Mouse (Mus musculus): Measurements from ENCODE around the gene Prss43. TPM values are rescaled to one million over a fixed set of nuclear protein-coding genes. Genes with fewer than 3 reads are reported as not detected.
"Not testable (repeated sequence)": the region's sequence is repeated elsewhere in the genome, so short reads cannot be mapped to it uniquely, and the experiment has no call there.

Prss43 gene
- polyA plus RNA-seq, 1 experiment from 2014 or later: not detected

GRCm38 (mm10) chr9:110803294-110803693 is 23.2 kb upstream of the Prss43 start:
- Histone ChIP-seq H3K9me3 (replicated peaks) (no peaks in the 10 kb centered on the region), H3K27ac (no peak overlapping the region), H3K9ac (no peak overlapping the region), H3K27me3 (no peaks in the 10 kb centered on the region), H3K4me1 (no peaks in the 10 kb centered on the region), H3K36me3 (no peaks in the 10 kb centered on the region), H3K4me2 (replicated peaks) (no peak overlapping the region), H3K4me3 (no peak overlapping the region)
- ATAC-seq (ENCODE audit: low FRiP score): no peak
- 71% methylated on average over 4 of the region's 4 CpGs for WGBS

DNA sequence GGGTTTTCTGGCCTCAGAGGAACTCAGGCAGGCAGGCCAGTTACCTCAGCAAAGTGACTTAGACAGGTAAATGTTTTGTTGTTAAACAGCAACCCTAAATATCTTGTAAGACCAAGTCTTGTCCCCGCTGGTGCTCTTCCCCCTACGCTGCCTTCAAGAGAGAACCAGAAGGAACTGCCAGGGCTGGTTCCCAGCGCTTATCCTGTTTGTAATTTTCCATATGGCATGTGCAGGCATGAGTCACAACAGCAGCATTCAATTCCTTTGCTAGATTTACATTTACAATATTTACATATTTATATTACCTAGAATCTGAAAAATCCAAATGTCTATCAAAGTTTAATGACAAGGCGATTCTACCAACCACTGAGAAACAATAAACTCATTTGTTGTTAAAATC is 16.4 kb upstream of the Prss43 start:
- Histone ChIP-seq H3K9me3 (replicated peaks) (no peaks in the 10 kb centered on the region), H3K36me3 (no peaks in the 10 kb centered on the region), H3K4me1 (no peaks in the 10 kb centered on the region), H3K27ac (no peak overlapping the region), H3K4me3 (no peak overlapping the region), H3K4me2 (replicated peaks) (no peak overlapping the region), H3K9ac (no peak overlapping the region), H3K27me3 (no peaks in the 10 kb centered on the region)
- no peak for ATAC-seq (ENCODE audit: low FRiP score)
- WGBS: 91% methylated on average over 4 of the region's 4 CpGs

DNA sequence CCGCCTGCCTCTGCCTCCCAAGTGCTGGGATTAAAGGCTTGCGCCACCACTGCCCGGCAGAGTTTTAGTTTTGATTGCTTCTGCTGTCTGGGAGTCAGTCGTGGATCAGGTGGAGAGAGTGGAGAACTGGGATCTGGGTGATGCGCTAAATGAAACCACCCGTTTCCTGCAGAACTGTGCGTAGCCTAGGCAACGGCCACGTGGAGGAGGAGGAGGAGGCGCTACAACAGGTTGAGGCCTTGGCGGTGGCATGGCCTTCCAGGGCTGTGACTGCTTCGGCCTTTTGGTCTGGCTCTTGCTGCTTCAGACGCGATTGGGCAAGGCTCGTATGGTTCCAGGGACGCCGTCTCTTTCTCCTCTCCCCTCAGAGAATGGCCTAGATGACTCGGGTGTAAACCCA is 12.7 kb upstream of the Prss43 start, which contains the start of gene Prss44:
Gene Prss44 (plus strand): TSS at position 206 of the 400 bp plus-strand sequence.
- Histone ChIP-seq H3K9ac (no peak within 1 kb of the TSS), H3K9me3 (replicated peaks) (no peaks in the 10 kb centered on the region), H3K27ac (no peak within 1 kb of the TSS), H3K4me2 (replicated peaks) (no peak within 1 kb of the TSS), H3K27me3 (no peaks in the 10 kb centered on the region), H3K4me3 (no peak within 1 kb of the TSS), H3K36me3 (no peaks in the 10 kb centered on the region), H3K4me1 (no peaks in the 10 kb centered on the region)
- WGBS: 55% methylated on average over 18 of the region's 18 CpGs
- no peak for ATAC-seq (ENCODE audit: low FRiP score)

DNA sequence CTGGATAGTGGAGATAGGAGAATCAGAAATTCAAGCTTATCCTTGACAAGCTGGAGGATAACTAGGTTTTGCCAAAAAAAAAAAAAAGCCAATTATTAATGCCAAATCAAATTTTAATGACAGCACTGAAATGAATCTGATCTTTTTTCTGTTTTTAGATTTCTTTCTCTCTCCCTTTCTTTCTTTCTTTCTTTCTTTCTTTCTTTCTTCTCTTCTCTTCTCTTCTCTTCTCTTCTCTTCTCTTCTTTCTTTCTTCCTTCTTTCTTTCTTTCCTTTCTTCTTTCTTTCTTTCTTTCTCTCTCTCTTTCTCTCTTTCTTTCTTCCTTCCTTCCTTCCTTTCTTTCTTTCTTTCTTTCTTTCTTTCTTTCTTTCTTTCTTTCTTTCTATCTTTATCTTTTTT is 5.9 kb upstream of the Prss43 start:
- H3K36me3 ChIP-seq; H3K4me2 ChIP-seq (replicated peaks); H3K9me3 ChIP-seq (replicated peaks); H3K9ac ChIP-seq; ATAC-seq (ENCODE audit: low FRiP score); H3K4me3 ChIP-seq; H3K27me3 ChIP-seq; H3K4me1 ChIP-seq; H3K27ac ChIP-seq: not testable (repeated sequence)

GRCm38 (mm10) chr9:110821436-110821835 is 5.1 kb upstream of the Prss43 start:
- Histone ChIP-seq H3K4me3 (no peak overlapping the region), H3K27ac (no peak overlapping the region), H3K4me1 (no peaks in the 10 kb centered on the region), H3K27me3 (no peaks in the 10 kb centered on the region), H3K9ac (no peak overlapping the region), H3K4me2 (replicated peaks) (no peak overlapping the region), H3K36me3 (no peaks in the 10 kb centered on the region), H3K9me3 (replicated peaks) (no peaks in the 10 kb centered on the region)
- WGBS: 85% methylated on average over 7 of the region's 7 CpGs
- no peak for ATAC-seq (ENCODE audit: low FRiP score)

GRCm38 (mm10) chr9:110825426-110825825 is 1.1 kb upstream of the Prss43 start:
- Histone ChIP-seq H3K27me3 (no peaks in the 10 kb centered on the region), H3K9ac (no peak overlapping the region), H3K9me3 (replicated peaks) (no peaks in the 10 kb centered on the region), H3K36me3 (no peaks in the 10 kb centered on the region), H3K4me1 (no peaks in the 10 kb centered on the region), H3K4me3 (no peak overlapping the region), H3K4me2 (replicated peaks) (no peak overlapping the region), H3K27ac (no peak overlapping the region)
- no peak for ATAC-seq (ENCODE audit: low FRiP score)
- 83% methylated on average over 4 of the region's 4 CpGs for WGBS

- WGBS: 73% methylated on average over 7 of the region's 7 CpGs
- ATAC-seq (ENCODE audit: low FRiP score): no peak
- no peak overlapping the region for H3K9ac ChIP-seq
Observed at GRCm38 (mm10) chr9:110825832-110826231, 658 bp upstream of the Prss43 start.

DNA sequence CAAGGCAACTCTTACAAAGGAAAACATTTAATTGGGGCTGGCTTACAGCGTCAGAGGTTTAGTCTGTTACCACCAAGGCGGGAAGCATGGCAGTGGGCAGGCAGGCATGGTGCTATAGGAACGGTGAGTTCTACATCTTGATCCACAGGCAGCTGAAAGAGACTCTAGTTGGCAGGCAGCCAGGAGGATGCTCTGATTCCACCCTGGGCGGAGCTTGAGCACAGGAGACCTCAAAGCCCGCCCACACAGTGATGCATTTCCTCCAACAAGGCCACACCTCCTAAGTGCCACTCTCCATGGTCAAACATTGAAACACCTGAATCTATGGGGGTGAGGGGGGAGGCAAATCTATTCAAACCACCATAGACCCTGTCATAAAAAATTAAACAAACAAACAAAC is 6.5 kb downstream of the Prss43 start:
- H3K4me2 ChIP-seq (replicated peaks): no peak overlapping the region
- 79% methylated on average over 5 of the region's 5 CpGs for WGBS
- 0 out of 2 replicates have a peak, but pooled peaks cover 5% of the 10 kb centered on the region for H3K4me1 ChIP-seq
- no peaks in the 10 kb centered on the region for H3K27me3 ChIP-seq
- H3K27ac ChIP-seq: no peak overlapping the region
- ATAC-seq (ENCODE audit: low FRiP score): no peak
- no peaks in the 10 kb centered on the region for H3K9me3 ChIP-seq (replicated peaks)
- H3K9ac ChIP-seq: no peak overlapping the region
- H3K4me3 ChIP-seq: no peak overlapping the region
- no peaks in the 10 kb centered on the region for H3K36me3 ChIP-seq

More at GRCm38 (mm10) chr9:110825832-110826231, 658 bp upstream of the Prss43 start:
- H3K4me1 ChIP-seq: no peaks in the 10 kb centered on the region
- no peaks in the 10 kb centered on the region for H3K36me3 ChIP-seq
- H3K27ac ChIP-seq: no peak overlapping the region
- no peak overlapping the region for H3K4me2 ChIP-seq (replicated peaks)
- no peaks in the 10 kb centered on the region for H3K27me3 ChIP-seq
- no peaks in the 10 kb centered on the region for H3K9me3 ChIP-seq (replicated peaks)
- no peak overlapping the region for H3K4me3 ChIP-seq

GRCm38 (mm10) chr9:110834411-110834810 is 7.9 kb downstream of the Prss43 start, which contains the start of gene Prss45:
Gene Prss45, plus strand, starts transcription at chr9:110834588.
- Histone ChIP-seq H3K27me3 (no peaks in the 10 kb centered on the region), H3K36me3 (no peaks in the 10 kb centered on the region), H3K9me3 (replicated peaks) (no peaks in the 10 kb centered on the region), H3K9ac (no peak within 1 kb of the TSS), H3K4me1 (0 out of 2 replicates have a peak, but pooled peaks cover 5% of the 10 kb centered on the region), H3K27ac (no peak within 1 kb of the TSS), H3K4me2 (replicated peaks) (peak within 1 kb of the TSS; percentile 24; the same call in 1 of the 2 replicates), H3K4me3 (no peak within 1 kb of the TSS)
- ATAC-seq (ENCODE audit: low FRiP score): no peak
- WGBS: 78% methylated on average over 19 of the region's 19 CpGs

DNA sequence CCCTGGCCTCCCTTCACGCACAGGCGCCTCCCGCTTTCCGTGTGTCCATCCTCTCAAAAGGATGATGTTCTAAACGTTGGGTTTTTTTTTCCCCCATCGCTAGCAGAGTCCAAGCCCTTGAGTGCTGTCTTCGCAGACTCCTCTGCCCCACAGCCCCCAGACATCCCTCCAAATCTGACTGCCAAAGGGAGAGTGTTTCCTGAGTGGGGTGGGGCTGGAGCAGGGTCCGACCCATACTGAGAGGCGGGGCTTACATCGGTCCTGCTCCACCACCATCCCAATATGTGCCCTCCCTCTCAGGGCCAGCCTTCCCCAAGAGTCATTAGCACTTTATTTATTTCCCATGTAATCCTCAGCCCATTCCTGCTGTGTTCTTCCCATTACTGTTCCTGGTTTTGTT is 8.5 kb downstream of the Prss43 start:
- Histone ChIP-seq H3K27me3 (no peaks in the 10 kb centered on the region), H3K9me3 (replicated peaks) (no peaks in the 10 kb centered on the region), H3K27ac (no peak overlapping the region), H3K9ac (no peak overlapping the region), H3K4me1 (0 out of 2 replicates have a peak, but pooled peaks cover 5% of the 10 kb centered on the region), H3K4me2 (replicated peaks) (peak overlapping the region; percentile 24; the same call in 1 of the 2 replicates), H3K4me3 (no peak overlapping the region), H3K36me3 (no peaks in the 10 kb centered on the region)
- no peak for ATAC-seq (ENCODE audit: low FRiP score)
- WGBS: 37% methylated on average over 10 of the region's 10 CpGs

DNA sequence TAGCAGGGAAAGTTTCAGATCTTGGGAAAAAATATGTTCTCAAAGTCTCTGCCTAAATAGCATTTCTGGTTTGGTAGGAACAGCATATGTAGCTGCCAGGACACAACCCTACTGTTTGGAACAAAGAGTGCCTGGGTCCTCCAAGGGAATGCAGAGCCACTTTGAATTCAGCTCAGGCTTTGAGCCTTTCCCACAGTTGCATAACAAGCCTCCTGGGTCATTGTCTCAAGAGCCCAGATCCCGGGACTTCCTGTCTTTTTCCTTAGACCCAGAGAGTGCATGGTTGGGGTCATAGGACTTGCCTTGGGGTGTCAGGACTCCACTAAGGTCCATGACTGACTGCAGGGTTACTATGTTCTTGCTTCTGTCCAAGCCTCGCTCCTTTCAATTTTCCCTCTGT is 9.6 kb downstream of the Prss43 start:
- Histone ChIP-seq H3K27ac (no peak overlapping the region), H3K27me3 (no peaks in the 10 kb centered on the region), H3K9ac (no peak overlapping the region), H3K9me3 (replicated peaks) (no peaks in the 10 kb centered on the region), H3K4me3 (no peak overlapping the region), H3K4me1 (0 out of 2 replicates have a peak, but pooled peaks cover 5% of the 10 kb centered on the region), H3K36me3 (no peaks in the 10 kb centered on the region), H3K4me2 (replicated peaks) (no peak overlapping the region)
- ATAC-seq (ENCODE audit: low FRiP score): no peak
- WGBS: 50% methylated on average over 2 of the region's 2 CpGs

DNA sequence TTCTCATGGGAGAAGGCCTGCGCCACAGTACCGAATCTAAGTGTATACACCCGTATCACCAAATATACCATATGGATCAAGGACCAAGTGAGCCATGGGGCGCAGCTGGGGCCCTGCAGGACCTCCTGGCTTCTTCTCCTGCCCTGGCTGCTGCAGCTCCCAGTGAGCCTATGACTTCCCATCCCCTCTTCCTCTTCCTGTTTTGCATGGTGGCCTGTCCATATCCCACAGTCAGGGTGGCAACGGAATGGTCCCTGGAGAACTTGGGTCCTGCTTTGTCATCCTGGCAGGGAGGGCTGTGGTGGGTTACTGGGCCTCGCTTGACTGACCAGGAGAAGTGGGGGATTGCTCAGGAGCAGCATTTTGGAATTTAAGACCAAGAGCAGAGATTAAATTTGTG is 14.4 kb downstream of the Prss43 start:
- Histone ChIP-seq H3K36me3 (no peaks in the 10 kb centered on the region), H3K9me3 (replicated peaks) (no peaks in the 10 kb centered on the region), H3K4me1 (0 out of 2 replicates have a peak, but pooled peaks cover 3% of the 10 kb centered on the region), H3K9ac (no peak overlapping the region), H3K27me3 (no peaks in the 10 kb centered on the region), H3K4me2 (replicated peaks) (no peak overlapping the region), H3K27ac (no peak overlapping the region), H3K4me3 (no peak overlapping the region)
- ATAC-seq (ENCODE audit: low FRiP score): no peak
- 72% methylated on average over 6 of the region's 6 CpGs for WGBS

GRCm38 (mm10) chr9:110841438-110841837 is 14.9 kb downstream of the Prss43 start:
- H3K4me2 ChIP-seq (replicated peaks): no peak overlapping the region
- H3K4me1 ChIP-seq: no peaks in the 10 kb centered on the region
- no peaks in the 10 kb centered on the region for H3K9me3 ChIP-seq (replicated peaks)
- ATAC-seq (ENCODE audit: low FRiP score): no peak
- no peak overlapping the region for H3K9ac ChIP-seq
- no peak overlapping the region for H3K4me3 ChIP-seq
- 88% methylated on average over 2 of the region's 2 CpGs for WGBS
- no peak overlapping the region for H3K27ac ChIP-seq
- H3K27me3 ChIP-seq: no peaks in the 10 kb centered on the region
- no peaks in the 10 kb centered on the region for H3K36me3 ChIP-seq
